Mouse (Mus musculus): ENCODE measurements around the gene Cyb5b.
"Not testable (repeated sequence)": the region's sequence is repeated elsewhere in the genome, so short reads cannot be mapped to it uniquely, and the experiment has no call there.

Gene Cyb5b

GRCm38 (mm10) chr8:107150404-107151157 lies at the start of gene Cyb5b:
Gene Cyb5b, plus strand, starts transcription at chr8:107150640.
- DNase-seq (ENCODE audit: low spot score in 2 of 2), result peak; percentile 90 to 92

DNA sequence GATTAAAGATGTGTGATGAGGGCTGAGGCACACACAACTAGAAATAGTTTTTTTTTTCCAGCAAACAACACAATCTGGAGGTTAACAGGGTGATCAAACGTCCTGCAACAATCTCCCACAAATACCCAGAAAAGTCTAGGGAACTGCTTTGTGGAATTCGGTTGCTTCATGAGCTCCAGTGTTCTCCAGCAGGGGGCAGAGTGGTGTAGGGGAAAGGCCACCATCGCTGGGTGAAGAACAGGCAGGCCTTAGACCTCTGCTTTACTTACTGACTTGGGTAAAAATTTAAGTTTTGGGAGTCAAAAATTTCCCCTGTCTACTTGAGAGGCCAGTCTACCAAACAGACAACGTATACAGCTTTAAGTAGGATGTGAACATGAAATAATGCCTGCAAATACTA lies 45.9 kb upstream of the Cyb5b start:
- DNase-seq (ENCODE audit: low spot score in 2 of 2), result peak in 1 of 2 experiments; percentile 62

GRCm38 (mm10) chr8:107108089-107108488 lies 42.4 kb upstream of the Cyb5b start:
- DNase-seq (ENCODE audit: low spot score in 2 of 2), result not testable (repeated sequence)

- no peak for DNase-seq (ENCODE audit: low spot score in 2 of 2)
These were observed 41.3 kb upstream of the Cyb5b start for GRCm38 (mm10) chr8:107108978-107109720.

GRCm38 (mm10) chr8:107109816-107110435 lies 40.5 kb upstream of the Cyb5b start:
- no peak for DNase-seq (ENCODE audit: low spot score in 2 of 2)

GRCm38 (mm10) chr8:107110629-107111330 lies 39.7 kb upstream of the Cyb5b start:
- no peak for DNase-seq (ENCODE audit: low spot score in 2 of 2)

DNA sequence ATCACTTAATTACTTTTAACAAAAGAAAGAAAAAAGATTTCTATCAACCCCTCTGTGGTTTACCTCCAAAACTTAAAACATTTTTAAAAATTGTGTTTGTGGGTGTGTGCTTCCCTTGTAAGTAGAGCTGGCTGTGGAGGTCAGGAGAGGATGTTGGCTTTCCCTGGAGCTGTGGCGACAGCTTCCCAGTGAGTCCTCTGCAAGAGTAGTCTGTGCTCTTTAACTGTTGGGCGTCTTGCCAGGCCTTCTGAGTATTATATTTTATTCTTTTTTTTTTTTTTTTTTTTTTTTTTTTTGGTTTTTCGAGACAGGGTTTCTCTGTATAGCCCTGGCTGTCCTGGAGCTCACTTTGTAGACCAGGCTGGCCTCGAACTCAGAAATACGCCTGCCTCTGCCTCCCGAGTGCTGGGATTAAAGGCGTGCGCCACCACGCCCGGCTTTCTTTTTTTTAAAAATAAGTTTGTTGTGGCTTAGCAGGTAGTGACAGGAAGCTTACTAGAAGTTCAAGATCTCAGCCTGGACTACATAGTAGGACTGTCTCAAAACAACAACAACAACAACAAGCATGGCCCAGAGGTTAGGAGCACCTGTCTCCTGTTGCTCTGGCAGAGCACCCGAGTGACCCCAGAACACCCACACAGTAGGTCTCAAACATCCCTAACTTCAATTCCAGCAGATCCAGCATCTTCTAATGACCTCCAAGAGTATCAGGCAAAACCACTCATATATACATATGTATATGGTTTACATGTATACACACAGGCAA lies 38.9 kb upstream of the Cyb5b start:
- no peak for DNase-seq (ENCODE audit: low spot score in 2 of 2)

- no peak for DNase-seq (ENCODE audit: low spot score in 2 of 2)
These were observed 37.2 kb upstream of the Cyb5b start for GRCm38 (mm10) chr8:107113209-107113608.

- DNase-seq (ENCODE audit: low spot score in 2 of 2), result no peak
These were observed 36.1 kb upstream of the Cyb5b start for GRCm38 (mm10) chr8:107114150-107115007.

- DNase-seq (ENCODE audit: low spot score in 2 of 2), result no peak
These were observed 35.5 kb upstream of the Cyb5b start for GRCm38 (mm10) chr8:107115008-107115320.

DNA sequence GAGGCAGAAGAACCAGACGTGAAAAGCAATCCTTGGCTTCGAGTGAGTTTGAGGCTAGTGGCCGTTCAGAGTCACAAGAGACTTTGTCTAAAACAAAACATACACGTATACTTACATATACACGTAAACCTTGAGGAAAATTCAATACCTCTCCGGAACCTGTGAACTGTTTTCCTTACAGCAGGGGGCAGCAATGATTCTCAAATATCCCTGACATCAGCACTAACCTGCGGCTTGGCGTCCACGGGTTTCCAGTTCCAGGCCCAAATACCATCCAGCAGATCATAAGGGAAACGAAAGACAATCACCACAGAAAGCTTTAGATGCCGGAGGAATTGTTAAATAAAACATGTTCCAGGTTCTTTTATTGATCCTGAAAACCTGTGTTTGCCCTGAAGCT lies 34.4 kb upstream of the Cyb5b start:
- peak; percentile 28 to 72 for DNase-seq (ENCODE audit: low spot score in 2 of 2)

- DNase-seq (ENCODE audit: low spot score in 2 of 2), result no peak
These were observed 33.4 kb upstream of the Cyb5b start for GRCm38 (mm10) chr8:107117019-107117418.

- DNase-seq (ENCODE audit: low spot score in 2 of 2), result no peak
These were observed 31.6 kb upstream of the Cyb5b start for GRCm38 (mm10) chr8:107118803-107119233.

GRCm38 (mm10) chr8:107119412-107119811 lies 31.0 kb upstream of the Cyb5b start:
- DNase-seq (ENCODE audit: low spot score in 2 of 2), result no peak

GRCm38 (mm10) chr8:107120806-107121205 lies 29.6 kb upstream of the Cyb5b start:
- no peak for DNase-seq (ENCODE audit: low spot score in 2 of 2)

DNA sequence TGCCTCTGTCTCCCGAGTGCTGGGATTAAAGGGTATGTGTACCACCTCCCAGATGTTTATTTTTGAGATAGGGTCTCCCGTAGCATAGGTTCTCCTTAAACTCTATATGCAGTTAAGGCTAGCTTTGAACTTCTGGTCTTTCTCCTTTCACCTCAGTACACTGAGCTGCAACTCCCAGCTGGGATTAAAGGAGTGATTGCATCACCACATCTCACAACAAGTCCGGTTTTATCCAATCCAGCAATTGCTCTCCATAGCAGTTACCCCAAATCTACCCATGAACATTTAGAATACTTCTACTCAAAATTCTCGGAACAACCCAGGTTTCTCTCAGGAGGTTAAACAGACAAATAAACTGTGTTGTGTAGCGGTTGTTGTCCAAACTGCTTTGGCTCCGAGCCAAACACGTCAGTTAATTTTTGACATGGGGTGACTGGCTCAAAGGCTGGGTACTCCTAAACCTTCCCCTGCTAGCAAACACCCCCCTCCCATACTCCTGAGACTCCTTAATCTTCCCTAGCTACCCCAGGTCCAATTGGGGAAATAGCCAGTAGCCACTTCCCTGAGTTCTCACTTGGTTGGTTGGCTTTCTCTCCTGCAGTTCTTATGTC lies 28.7 kb upstream of the Cyb5b start:
- DNase-seq (ENCODE audit: low spot score in 2 of 2), result no peak

- no peak for DNase-seq (ENCODE audit: low spot score in 2 of 2)
These were observed 27.3 kb upstream of the Cyb5b start for GRCm38 (mm10) chr8:107123063-107123614.

GRCm38 (mm10) chr8:107124343-107124742 lies 26.1 kb upstream of the Cyb5b start:
- no peak for DNase-seq (ENCODE audit: low spot score in 2 of 2)

DNA sequence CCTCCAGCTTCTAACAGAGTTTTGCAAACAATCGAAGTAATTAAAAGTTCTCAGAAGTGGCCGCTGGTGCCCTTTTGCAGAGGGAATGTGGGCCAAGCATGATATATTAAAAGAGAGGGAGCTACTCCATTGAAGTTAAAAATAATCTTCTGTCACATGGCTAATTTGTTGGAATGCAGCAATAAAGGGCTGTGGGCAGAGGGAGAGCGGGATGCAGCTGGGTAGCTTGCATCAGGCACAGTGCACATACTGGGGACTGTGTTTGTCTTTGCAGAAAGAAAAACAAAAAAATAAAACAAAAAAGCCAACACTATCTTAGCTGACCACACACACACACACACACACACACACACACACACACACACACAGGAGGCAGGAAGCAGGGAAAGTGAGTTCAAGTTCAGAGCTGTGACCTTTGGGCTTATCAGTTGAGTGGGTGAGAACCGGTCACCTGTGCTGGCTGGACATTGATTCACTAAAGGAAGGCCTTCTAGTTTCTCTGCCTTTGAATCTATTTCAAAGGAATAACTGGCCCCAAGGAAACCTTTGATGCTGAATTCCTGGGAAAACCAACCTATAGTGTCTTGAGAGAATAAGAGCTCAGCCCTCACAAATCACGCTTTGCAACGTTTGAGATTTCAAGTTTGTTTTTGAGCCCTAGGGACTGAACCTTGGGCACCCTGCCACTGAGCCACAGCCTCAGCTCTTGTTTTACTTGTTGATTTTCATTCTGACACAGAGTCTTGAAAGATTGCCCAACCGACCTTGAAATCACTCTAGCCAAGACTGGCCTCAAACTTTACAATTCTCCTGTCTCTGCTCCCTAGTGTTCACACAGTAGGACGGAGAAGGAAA lies 21.0 kb upstream of the Cyb5b start:
- DNase-seq (ENCODE audit: low spot score in 2 of 2), result no peak

Measured in frontal cortex, postnatal 10 days (tissue).